Mouse (Mus musculus) embryonic fibroblast, embryonic 13.5 days (primary cell): ENCODE results near the gene Lamtor4.

Experiments used
- CTCF ChIP-seq: IDR thresholded peaks from 2 replicates; pipeline ENCODE4 v1.5.1; 2011; ENCODE audit warnings: mild to moderate bottlenecking, control low read depth, low read length, moderate library complexity, borderline replicate concordance; ENCODE audit not compliant: insufficient read depth
- POLR2A ChIP-seq: IDR thresholded peaks from 2 replicates; pipeline ENCODE4 v1.6.1; 2011; ENCODE audit warnings: low read depth, mild to moderate bottlenecking, control low read depth, low read length, moderate library complexity

- TF ChIP-seq CTCF (no peak), POLR2A (no peak)
Measured at GRCm38 (mm10) chr5:138260834-138261233, 5.6 kb downstream of the Lamtor4 start.
